Mouse (Mus musculus): ENCODE measurements around the gene Epha10. TPM values are rescaled to one million over a fixed set of nuclear protein-coding genes. Genes with fewer than 3 reads are reported as not detected.
"Not testable (repeated sequence)": the region's sequence is repeated elsewhere in the genome, so short reads cannot be mapped to it uniquely, and the experiment has no call there.

Gene Epha10
- polyA plus RNA-seq, 1 experiment from 2014 or later, result 0.30 TPM

DNA sequence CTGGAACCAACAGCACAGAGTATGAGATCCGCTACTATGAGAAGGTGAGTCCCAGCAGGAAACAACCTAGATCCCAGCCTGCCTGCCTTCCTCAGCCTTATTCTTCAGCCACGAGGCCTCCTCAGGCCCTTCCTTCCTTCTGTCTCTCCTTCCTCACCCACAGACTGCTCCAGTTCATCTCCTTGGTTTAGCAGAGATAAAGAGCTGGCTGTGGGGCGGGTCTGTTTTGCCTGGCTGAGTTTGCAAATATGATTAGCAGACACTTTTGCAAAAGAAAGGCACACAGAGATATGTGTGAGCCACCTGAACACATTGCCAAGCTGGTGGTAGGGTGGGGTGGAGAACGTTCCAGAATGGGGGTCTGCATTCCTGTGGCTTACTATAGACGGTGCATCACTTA is 19.2 kb downstream of the Epha10 start:
- 41% methylated on average over 5 of the region's 5 CpGs for WGBS
- Histone ChIP-seq H3K27me3 (replicated peaks) (peaks cover 15% of the 10 kb centered on the region), H3K9me3 (no peaks in the 10 kb centered on the region), H3K9ac (no peak overlapping the region), H3K4me3 (replicated peaks) (no peak overlapping the region), H3K36me3 (no peaks in the 10 kb centered on the region), H3K4me2 (no peak overlapping the region), H3K27ac (no peak overlapping the region), H3K4me1 (peaks cover 2% of the 10 kb centered on the region; the same call in 1 of the 2 replicates)
- ATAC-seq (ENCODE audit: insufficient read depth, low FRiP score, low read depth), result no peak

DNA sequence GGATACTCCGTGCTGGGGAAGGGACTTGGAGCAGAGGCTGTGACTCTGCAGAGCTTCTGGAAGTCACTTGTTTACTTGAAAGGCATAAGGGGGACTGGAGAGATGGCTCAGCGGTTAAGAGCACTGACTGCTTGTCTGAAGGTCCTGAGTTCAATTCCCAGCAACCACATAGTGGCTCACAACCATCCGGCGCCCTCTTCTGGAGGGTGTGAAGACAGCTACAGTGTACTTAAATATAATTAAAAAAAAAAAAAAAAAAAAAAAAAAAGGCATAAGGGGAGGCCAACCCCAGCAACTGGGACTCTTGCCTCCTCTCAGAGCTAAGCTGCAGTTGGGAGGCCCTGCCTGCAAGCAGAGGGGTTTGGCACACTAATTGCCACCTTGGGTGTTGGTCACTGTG is 24.7 kb downstream of the Epha10 start:
- Histone ChIP-seq H3K9ac (no peak overlapping the region), H3K4me1 (peaks cover 8% of the 10 kb centered on the region; the same call in 1 of the 2 replicates), H3K4me3 (replicated peaks) (no peak overlapping the region), H3K27ac (no peak overlapping the region), H3K27me3 (replicated peaks) (no peaks in the 10 kb centered on the region), H3K4me2 (no peak overlapping the region), H3K36me3 (no peaks in the 10 kb centered on the region), H3K9me3 (no peaks in the 10 kb centered on the region)
- no peak for ATAC-seq (ENCODE audit: insufficient read depth, low FRiP score, low read depth)
- WGBS, result 55% methylated on average over 4 of the region's 4 CpGs

DNA sequence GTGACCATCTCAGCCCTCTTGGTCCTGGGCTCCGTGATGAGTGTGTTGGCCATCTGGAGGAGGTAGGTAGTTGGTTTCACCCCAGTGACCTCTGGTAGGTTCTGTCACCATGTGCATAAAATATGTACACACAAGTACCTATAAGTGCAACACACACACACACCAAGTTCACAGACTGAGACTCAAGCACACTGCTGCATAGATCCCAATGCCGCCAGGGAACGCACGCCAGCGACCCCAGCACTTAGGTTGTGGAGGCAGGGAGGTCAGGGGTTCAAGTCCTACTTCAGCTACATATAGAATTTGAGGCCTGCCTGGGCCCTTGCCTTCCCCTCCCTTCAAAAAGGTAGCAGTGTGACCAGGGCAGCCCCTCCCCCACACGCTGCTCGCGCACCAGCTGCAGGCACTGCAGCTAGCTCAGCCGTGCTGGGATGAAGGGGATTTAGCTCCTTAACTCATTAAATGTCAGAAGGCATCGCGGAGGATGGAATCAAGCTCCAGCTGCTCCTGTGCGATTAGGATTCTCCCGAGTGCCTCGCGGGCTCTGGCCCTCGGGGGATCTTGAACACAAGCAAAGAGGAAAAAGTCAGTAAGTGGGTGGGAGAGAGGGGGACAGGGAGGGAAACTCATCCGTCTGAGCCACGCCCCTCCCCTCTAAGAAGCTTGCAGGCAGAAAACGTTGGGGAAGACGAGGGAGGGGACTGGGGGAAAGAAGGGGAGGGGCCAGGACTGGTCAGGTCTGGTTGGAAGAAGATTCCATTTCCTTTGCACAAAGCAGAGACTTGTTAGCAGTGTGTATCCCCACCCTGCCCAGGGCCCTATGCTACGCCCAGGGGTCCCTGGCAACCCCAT is 25.5 kb downstream of the Epha10 start:
- H3K4me2 ChIP-seq, result peak overlapping the region; percentile 48
- WGBS, result 7% methylated on average over 21 of the region's 21 CpGs
- H3K9ac ChIP-seq, result no peak overlapping the region
- H3K36me3 ChIP-seq, result no peaks in the 10 kb centered on the region
- peak overlapping the region; percentile 19; the same call in 1 of the 2 replicates for H3K4me3 ChIP-seq (replicated peaks)
- H3K4me1 ChIP-seq, result peaks cover 8% of the 10 kb centered on the region; the same call in 1 of the 2 replicates
- no peak overlapping the region for H3K27ac ChIP-seq
- no peaks in the 10 kb centered on the region for H3K9me3 ChIP-seq
- no peaks in the 10 kb centered on the region for H3K27me3 ChIP-seq (replicated peaks)
- ATAC-seq (ENCODE audit: insufficient read depth, low FRiP score, low read depth), result peak; percentile 50; the same call in 1 of the 2 replicates

DNA sequence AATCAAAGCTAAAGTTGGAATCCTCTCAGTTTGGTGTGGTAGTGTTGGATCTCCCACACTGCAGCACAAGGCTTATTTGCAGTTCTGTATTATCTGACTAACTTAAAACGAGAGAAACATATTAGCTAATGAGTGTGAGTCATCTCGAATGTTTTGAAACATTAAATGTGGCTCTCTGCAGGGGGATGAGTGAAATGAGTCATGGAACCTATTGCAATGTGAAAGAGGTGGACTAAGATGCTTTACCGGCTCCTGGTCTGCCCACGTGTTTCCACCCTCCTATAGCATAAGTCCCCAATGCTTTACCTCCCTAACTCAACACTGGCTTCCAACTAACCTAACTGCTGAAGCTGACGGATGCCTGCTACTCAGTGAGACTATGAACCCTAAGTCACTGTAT is 47.4 kb downstream of the Epha10 start:
- ATAC-seq (ENCODE audit: insufficient read depth, low FRiP score, low read depth), result no peak
- 89% methylated on average over 5 of the region's 5 CpGs for WGBS
- Histone ChIP-seq H3K9ac (no peak overlapping the region), H3K4me3 (replicated peaks) (no peak overlapping the region), H3K36me3 (peaks cover 58% of the 10 kb centered on the region), H3K4me2 (no peak overlapping the region), H3K9me3 (no peaks in the 10 kb centered on the region), H3K27ac (no peak overlapping the region), H3K27me3 (replicated peaks) (no peaks in the 10 kb centered on the region), H3K4me1 (no peaks in the 10 kb centered on the region)

DNA sequence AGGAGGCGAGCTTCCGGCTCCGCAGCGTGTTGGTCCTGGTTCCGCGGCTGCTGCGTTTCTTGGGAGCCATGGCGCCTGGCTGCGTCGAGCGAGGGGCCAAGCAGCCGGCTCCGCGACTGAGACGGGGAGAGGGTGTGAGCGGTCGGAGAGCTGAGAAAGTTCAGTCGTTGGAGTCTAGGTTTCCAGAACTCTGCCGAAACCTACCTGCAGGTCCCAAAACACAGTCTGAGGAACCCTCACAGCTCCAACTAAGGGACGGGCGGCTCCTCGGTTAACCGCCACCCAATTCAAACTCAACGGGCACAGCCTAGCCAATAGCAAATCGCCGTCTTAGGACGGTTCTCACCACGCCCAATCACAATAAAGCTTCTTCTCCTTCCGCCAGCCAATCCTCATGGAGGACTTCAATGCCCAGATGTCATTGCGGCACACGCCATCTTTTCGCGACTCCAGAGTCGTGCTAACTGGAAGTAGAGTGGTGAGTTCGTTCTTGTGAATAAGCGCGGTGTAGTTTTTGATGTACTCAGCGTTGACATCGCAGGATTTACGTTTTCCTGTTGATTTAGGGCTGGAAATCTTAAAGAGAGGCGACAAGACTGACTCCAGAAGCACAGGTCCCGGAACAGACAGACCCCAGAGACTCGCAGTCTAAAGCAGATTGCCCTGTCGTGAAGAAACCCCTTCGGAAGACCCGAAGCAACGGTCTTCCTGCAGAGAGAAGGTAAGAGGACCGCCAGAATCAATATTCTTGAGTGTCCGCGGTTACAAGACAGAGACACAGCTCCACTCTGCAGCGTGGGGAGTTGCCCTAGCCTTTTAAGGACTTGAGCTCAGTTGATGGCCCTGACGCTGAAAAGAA is 56.1 kb downstream of the Epha10 start, which contains the start of gene 9930104L06Rik:
Gene 9930104L06Rik (plus strand): TSS at position 436 of the 859 bp plus-strand sequence.
- H3K4me3 ChIP-seq (replicated peaks), result peak within 1 kb of the TSS; percentile 91
- peak; percentile 100 for ATAC-seq (ENCODE audit: insufficient read depth, low FRiP score, low read depth)
- H3K27ac ChIP-seq, result peak within 1 kb of the TSS; percentile 61; the same call in 1 of the 2 replicates
- under 1% methylated on average over 52 of the region's 52 CpGs for WGBS
- H3K4me2 ChIP-seq, result peak within 1 kb of the TSS; percentile 87
- H3K9ac ChIP-seq, result peak within 1 kb of the TSS; percentile 76
- H3K4me1 ChIP-seq, result peaks cover 16% of the 10 kb centered on the region
- no peaks in the 10 kb centered on the region for H3K27me3 ChIP-seq (replicated peaks)
- H3K9me3 ChIP-seq, result no peaks in the 10 kb centered on the region
- H3K36me3 ChIP-seq, result 0 out of 2 replicates have a peak, but pooled peaks cover 9% of the 10 kb centered on the region

DNA sequence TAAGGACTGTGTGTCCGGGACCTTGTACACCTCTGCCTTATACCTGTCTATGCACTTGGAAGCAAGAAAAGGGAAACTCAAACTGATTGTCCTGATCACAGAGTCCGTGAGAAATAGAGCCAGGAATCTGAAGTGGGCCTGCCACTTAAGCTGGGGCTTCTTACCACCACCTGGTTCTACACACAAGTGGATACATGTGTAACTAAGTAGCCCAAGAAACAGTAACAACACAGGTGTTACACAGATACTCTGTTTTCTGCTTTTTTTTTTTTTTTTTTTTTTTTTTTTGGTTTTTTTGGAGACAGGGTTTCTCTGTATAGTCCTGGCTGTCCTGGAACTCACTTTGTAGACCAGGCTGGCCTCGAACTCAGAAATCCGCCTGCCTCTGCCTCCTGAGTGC is 58.5 kb downstream of the Epha10 start, which contains the start of gene Cdca8:
Gene Cdca8 (minus strand): TSS at position 101 of the 400 bp plus-strand sequence.
- ATAC-seq (ENCODE audit: insufficient read depth, low FRiP score, low read depth); H3K4me3 ChIP-seq (replicated peaks): not testable (repeated sequence)

DNA sequence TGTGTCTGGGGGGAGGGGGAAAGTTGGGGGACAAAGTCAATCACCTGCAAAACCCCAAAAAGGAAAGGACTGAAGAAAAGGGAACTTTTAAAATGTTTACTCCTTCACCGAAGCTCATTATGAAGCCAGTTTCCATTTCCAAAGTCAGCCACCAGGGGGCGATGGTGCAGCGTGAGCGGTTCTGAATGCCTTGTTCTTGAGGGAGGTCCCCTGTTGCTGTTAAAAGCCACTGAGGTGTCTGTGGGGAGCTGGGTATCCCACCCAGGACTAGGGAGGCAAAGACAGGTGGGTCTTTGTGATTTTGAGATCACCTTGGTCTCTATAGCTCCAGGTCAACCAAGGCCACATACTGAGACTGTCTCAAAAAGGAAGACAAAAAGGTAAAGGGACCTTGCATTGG is 62.3 kb downstream of the Epha10 start:
- ATAC-seq (ENCODE audit: insufficient read depth, low FRiP score, low read depth), result peak; percentile 25; the same call in 1 of the 2 replicates
- WGBS, result 8% methylated on average over 4 of the region's 4 CpGs
- no peak overlapping the region for H3K9ac ChIP-seq
- H3K4me2 ChIP-seq, result no peak overlapping the region
- H3K9me3 ChIP-seq, result no peaks in the 10 kb centered on the region
- H3K36me3 ChIP-seq, result 0 out of 2 replicates have a peak, but pooled peaks cover 12% of the 10 kb centered on the region
- no peaks in the 10 kb centered on the region for H3K27me3 ChIP-seq (replicated peaks)
- no peak overlapping the region for H3K27ac ChIP-seq
- H3K4me1 ChIP-seq, result no peaks in the 10 kb centered on the region
- no peak overlapping the region for H3K4me3 ChIP-seq (replicated peaks)

More for the DNA sequence above, 58.5 kb downstream of the Epha10 start, which contains the start of gene Cdca8:
- 93% methylated on average over 4 of the region's 4 CpGs for WGBS
- not testable (repeated sequence) for H3K27me3 ChIP-seq (replicated peaks); H3K9me3 ChIP-seq; H3K4me2 ChIP-seq; H3K27ac ChIP-seq; H3K9ac ChIP-seq
- Histone ChIP-seq H3K36me3 (0 out of 2 replicates have a peak, but pooled peaks cover 12% of the 10 kb centered on the region), H3K4me1 (peaks cover 16% of the 10 kb centered on the region)

DNA sequence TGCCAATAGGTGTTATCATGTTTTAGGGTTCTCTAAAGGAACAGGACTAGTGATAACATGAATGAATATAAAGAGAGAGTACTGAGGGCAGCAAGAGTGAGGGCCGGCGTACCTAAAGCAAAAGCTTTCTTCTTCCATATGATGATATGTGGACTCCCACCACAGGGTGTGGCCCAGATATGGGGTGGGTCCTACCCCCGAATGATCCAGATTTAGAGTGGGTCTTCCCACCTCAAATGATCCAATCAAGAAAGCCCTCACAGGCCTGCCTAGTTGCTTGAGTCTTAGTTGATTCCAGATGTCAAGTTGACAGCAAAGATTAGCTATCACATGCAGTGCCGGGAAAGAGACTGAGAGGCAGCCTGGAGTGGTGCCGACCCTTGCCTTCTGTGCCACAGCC is 63.1 kb downstream of the Epha10 start:
- Histone ChIP-seq H3K4me3 (replicated peaks) (no peak overlapping the region), H3K27ac (no peak overlapping the region), H3K9ac (no peak overlapping the region), H3K9me3 (no peaks in the 10 kb centered on the region), H3K36me3 (0 out of 2 replicates have a peak, but pooled peaks cover 7% of the 10 kb centered on the region), H3K4me2 (no peak overlapping the region), H3K27me3 (replicated peaks) (no peaks in the 10 kb centered on the region), H3K4me1 (no peaks in the 10 kb centered on the region)
- WGBS, result 93% methylated on average over 5 of the region's 5 CpGs
- ATAC-seq (ENCODE audit: insufficient read depth, low FRiP score, low read depth), result no peak

DNA sequence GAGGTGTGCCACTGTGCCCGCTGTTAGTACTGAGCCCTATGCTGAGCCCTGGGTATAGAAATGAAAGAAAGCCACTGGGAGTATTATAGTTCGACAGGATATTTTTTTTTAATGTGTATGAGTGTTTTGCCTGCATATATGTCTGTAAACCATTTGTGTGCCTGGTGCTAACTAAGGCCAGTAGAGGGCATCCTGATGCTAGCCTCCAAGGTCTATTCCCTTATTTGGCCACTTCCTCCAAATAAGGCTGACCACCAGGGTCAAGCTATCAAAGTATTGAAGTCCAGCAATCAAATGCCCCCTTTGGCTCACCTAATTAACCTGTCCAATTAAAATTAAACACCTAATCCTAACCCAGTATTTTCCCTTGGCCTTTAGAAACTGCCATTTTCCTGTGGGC is 64.3 kb downstream of the Epha10 start:
- Histone ChIP-seq H3K9me3 (no peaks in the 10 kb centered on the region), H3K27me3 (replicated peaks) (no peaks in the 10 kb centered on the region), H3K4me3 (replicated peaks) (no peak overlapping the region), H3K4me2 (no peak overlapping the region), H3K4me1 (no peaks in the 10 kb centered on the region), H3K36me3 (0 out of 2 replicates have a peak, but pooled peaks cover 6% of the 10 kb centered on the region), H3K9ac (no peak overlapping the region), H3K27ac (no peak overlapping the region)
- WGBS, result 64% methylated on average over 2 of the region's 2 CpGs
- no peak for ATAC-seq (ENCODE audit: insufficient read depth, low FRiP score, low read depth)

DNA sequence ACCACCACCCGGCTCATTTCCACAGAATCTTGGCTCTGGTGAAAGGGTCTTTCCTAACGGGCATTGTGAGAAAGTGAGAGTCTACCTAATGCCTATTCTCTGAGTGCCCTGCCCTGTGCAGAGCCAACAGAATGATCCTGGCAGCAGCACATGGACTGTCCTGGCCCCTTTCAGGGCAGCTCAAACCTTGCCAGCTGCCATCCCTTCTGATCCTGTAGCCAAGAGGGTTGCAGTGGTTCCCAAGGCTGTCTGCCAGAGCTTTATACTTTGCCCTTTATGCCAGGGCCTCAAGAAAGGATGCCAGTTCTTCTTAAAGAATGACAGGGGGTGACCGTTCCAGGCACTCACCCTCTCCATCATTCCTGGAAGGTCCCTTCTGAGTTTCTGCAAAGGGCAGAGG is 68.8 kb downstream of the Epha10 start:
- H3K27me3 ChIP-seq (replicated peaks), result no peaks in the 10 kb centered on the region
- peaks cover 4% of the 10 kb centered on the region; the same call in 1 of the 2 replicates for H3K4me1 ChIP-seq
- H3K4me2 ChIP-seq, result no peak overlapping the region
- no peak overlapping the region for H3K4me3 ChIP-seq (replicated peaks)
- 81% methylated on average over 3 of the region's 3 CpGs for whole genome bisulfite sequencing
- no peaks in the 10 kb centered on the region for H3K36me3 ChIP-seq
- H3K9me3 ChIP-seq, result no peaks in the 10 kb centered on the region
- ATAC-seq (ENCODE audit: insufficient read depth, low FRiP score, low read depth), result no peak
- no peak overlapping the region for H3K27ac ChIP-seq
- no peak overlapping the region for H3K9ac ChIP-seq

DNA sequence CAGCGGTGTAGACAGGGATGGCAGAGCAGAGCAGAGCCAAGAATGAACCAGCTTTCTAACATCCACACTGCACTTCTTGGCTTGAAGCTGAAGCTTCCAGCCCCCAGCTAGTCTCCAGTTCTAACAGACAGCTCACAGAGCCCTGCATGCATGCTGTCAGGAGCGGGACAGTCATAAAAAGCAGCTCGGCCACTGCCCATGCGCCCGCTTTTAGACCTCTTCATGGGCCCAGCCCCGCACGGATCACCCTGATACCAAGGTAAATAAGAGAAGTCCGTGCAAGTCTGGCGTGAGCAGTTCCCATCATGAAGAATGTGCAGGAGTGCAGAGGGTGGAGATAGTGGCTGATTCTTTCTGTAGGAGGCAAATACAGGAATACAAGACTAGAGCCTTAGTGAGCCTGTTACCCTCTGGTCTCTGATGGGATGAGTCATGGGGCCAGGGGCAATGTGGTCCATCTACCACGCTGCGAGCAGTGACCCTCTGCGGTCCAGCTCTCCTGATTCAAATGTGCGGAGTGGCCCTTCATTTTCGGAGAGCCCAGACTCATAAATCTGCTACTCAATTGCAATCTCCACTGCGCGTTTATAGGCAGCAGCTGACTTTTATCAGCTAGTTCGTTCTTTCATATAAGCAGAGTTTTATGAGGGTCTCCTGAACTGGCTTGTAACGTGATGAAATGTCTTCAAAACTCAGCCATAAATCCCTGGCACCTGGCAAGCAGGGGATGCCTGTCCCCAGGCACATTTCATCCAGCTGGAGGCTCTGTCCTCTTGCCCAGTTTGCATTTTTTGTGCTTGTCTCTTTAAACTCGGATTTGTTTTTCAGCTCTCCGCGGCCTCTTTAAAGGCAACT is 69.7 kb downstream of the Epha10 start:
- WGBS, result 52% methylated on average over 21 of the region's 21 CpGs
- no peak overlapping the region for H3K4me3 ChIP-seq (replicated peaks)
- H3K4me1 ChIP-seq, result peaks cover 4% of the 10 kb centered on the region; the same call in 1 of the 2 replicates
- no peaks in the 10 kb centered on the region for H3K27me3 ChIP-seq (replicated peaks)
- H3K36me3 ChIP-seq, result no peaks in the 10 kb centered on the region
- ATAC-seq (ENCODE audit: insufficient read depth, low FRiP score, low read depth), result no peak
- no peak overlapping the region for H3K9ac ChIP-seq
- 0 out of 2 replicates have a peak overlapping the region, but pooled peaks have one; percentile 35 for H3K27ac ChIP-seq
- no peaks in the 10 kb centered on the region for H3K9me3 ChIP-seq
- no peak overlapping the region for H3K4me2 ChIP-seq

All from stomach, embryonic 15.5 days (tissue).